Comparison of ENCODE assay signal across 14 mouse cellular contexts in genomic region chr7:25383385-25383784, GRCm38 (mm10). TPM values are rescaled to one million over a fixed set of nuclear protein-coding genes. Genes with fewer than 3 reads are reported as not detected.
DNase-seq lines count a peak whose midpoint lies in the region; ATAC-seq lines count a peak whose summit lies in the region.
"Had no signal": no experiment of that assay in that cellular context is flagged by ENCODE, and none has a peak within 500 bp of the region (broad histone marks: within the 10 kb centered on the region; RNA-seq: fewer than 3 reads in every experiment).

No protein-coding gene starts in this region.

- H3K4me1 ChIP-seq in embryonic facial prominence, embryonic 13.5 days: peaks cover 14% of the 10 kb centered on the region; the same call in 1 of the 2 replicates
- peaks cover 19% of the 10 kb centered on the region for H3K4me1 ChIP-seq in embryonic facial prominence, embryonic 10.5 days
- peaks cover 16% of the 10 kb centered on the region; the same call in 1 of the 2 replicates for H3K4me1 ChIP-seq in brown adipose tissue, adult 24 weeks (ENCODE audit: control insufficient read depth, insufficient read depth, insufficient read length, low read length)
- H3K4me1 ChIP-seq in heart, embryonic 11.5 days (ENCODE audit: control insufficient read depth, insufficient read depth, low read length): peaks cover 17% of the 10 kb centered on the region

- H3K4me3 ChIP-seq in embryonic facial prominence, embryonic 13.5 days: no peak overlapping the region
- no peak overlapping the region for H3K4me3 ChIP-seq in embryonic facial prominence, embryonic 10.5 days
- peak overlapping the region; percentile 67 for H3K4me3 ChIP-seq in brown adipose tissue, adult 24 weeks (ENCODE audit: insufficient read depth, low read depth, low read length)
- H3K4me3 ChIP-seq in heart, embryonic 11.5 days (ENCODE audit: low read depth, low read length): no peak overlapping the region
- H3K4me3 ChIP-seq: forebrain, embryonic 13.5 days; forebrain, embryonic 15.5 days had no signal

- no peak for DNase-seq in embryonic facial prominence, embryonic 10.5 days (ENCODE audit: low spot score)
- DNase-seq in adipocyte (ENCODE audit: low spot score): peak; percentile 19
- DNase-seq: adrenal gland, adult 8-10 months; cerebellum, adult 8-10 months; forebrain, postnatal 0 days had no signal

- peaks cover 6% of the 10 kb centered on the region; the same call in 1 of the 2 replicates for H3K27me3 ChIP-seq in embryonic facial prominence, embryonic 13.5 days
- peaks cover 38% of the 10 kb centered on the region for H3K27me3 ChIP-seq in embryonic facial prominence, embryonic 10.5 days (replicated peaks; ENCODE audit: low read depth, poor library complexity, severe bottlenecking)
- peaks cover 3% of the 10 kb centered on the region; the same call in 1 of the 2 replicates for H3K27me3 ChIP-seq in heart, embryonic 11.5 days (ENCODE audit: control insufficient read depth, insufficient read depth, low read length)
- H3K27me3 ChIP-seq: forebrain, embryonic 15.5 days had no signal

- H3K36me3 ChIP-seq in embryonic facial prominence, embryonic 13.5 days: peaks cover 58% of the 10 kb centered on the region
- H3K36me3 ChIP-seq in embryonic facial prominence, embryonic 10.5 days (replicated peaks): peaks cover 64% of the 10 kb centered on the region
- H3K36me3 ChIP-seq in heart, embryonic 11.5 days (ENCODE audit: control insufficient read depth, insufficient read depth, low read length): no peaks in the 10 kb centered on the region; the same call in 1 of the 2 replicates

- H3K9me3 ChIP-seq in embryonic facial prominence, embryonic 13.5 days: no peaks in the 10 kb centered on the region
- no peaks in the 10 kb centered on the region for H3K9me3 ChIP-seq in embryonic facial prominence, embryonic 10.5 days
- H3K9me3 ChIP-seq in heart, embryonic 11.5 days (replicated peaks; ENCODE audit: control insufficient read depth, low read length): no peaks in the 10 kb centered on the region
- H3K9me3 ChIP-seq: forebrain, embryonic 13.5 days; forebrain, embryonic 15.5 days had no signal

- WGBS in embryonic facial prominence, embryonic 13.5 days: 91% methylated on average over 7 of the region's 7 CpGs
- 88% methylated on average over 7 of the region's 7 CpGs for WGBS in embryonic facial prominence, embryonic 10.5 days
- WGBS in heart, embryonic 11.5 days (ENCODE audit: insufficient replicate concordance): 81% methylated on average over 7 of the region's 7 CpGs

- H3K27ac ChIP-seq in embryonic facial prominence, embryonic 13.5 days: no peak overlapping the region
- no peak overlapping the region for H3K27ac ChIP-seq in embryonic facial prominence, embryonic 10.5 days (replicated peaks)
- peak overlapping the region; percentile 100 for H3K27ac ChIP-seq in brown adipose tissue, adult 24 weeks (replicated peaks; ENCODE audit: low read depth, low read length)
- no peak overlapping the region for H3K27ac ChIP-seq in heart, embryonic 11.5 days (ENCODE audit: low read depth, low read length)
- H3K27ac ChIP-seq: forebrain, embryonic 13.5 days; forebrain, embryonic 15.5 days had no signal

- H3K9ac ChIP-seq in embryonic facial prominence, embryonic 13.5 days: 0 out of 2 replicates have a peak overlapping the region, but pooled peaks have one; percentile 2
- H3K9ac ChIP-seq in heart, embryonic 11.5 days (ENCODE audit: low read depth, low read length): no peak overlapping the region
- H3K9ac ChIP-seq: forebrain, embryonic 13.5 days; forebrain, embryonic 15.5 days; forebrain, postnatal 0 days had no signal

- H3K4me2 ChIP-seq in embryonic facial prominence, embryonic 13.5 days: no peak overlapping the region
- no peak overlapping the region for H3K4me2 ChIP-seq in heart, embryonic 11.5 days
- H3K4me2 ChIP-seq: forebrain, embryonic 13.5 days; forebrain, embryonic 15.5 days had no signal

- ATAC-seq in embryonic facial prominence, embryonic 13.5 days (ENCODE audit: insufficient number of reproducible peaks, insufficient read depth, low FRiP score, low TSS enrichment, low read depth): no peak
- ATAC-seq in heart, embryonic 11.5 days (replicated peaks; ENCODE audit: insufficient number of reproducible peaks, low FRiP score, low TSS enrichment): no peak
- ATAC-seq: forebrain, embryonic 13.5 days; forebrain, embryonic 15.5 days; forebrain, postnatal 0 days had no signal

RNA-seq across cellular contexts. Expression of gene Cnfn, which starts 13.9 kb away (rescaled TPM):
- 4.4 and 7.0 TPM in 2 replicates for polyA plus RNA-seq in embryonic facial prominence, embryonic 13.5 days (2015; fragmentation: Nextera tagmentation; extraction: Ambion mirVana)
- not detected in 2 replicates for polyA plus RNA-seq in embryonic facial prominence, embryonic 10.5 days (2016; fragmentation: Nextera tagmentation; extraction: Ambion mirVana)
- polyA plus RNA-seq in brown adipose tissue, adult 24 weeks (2012; ENCODE audit: insufficient read depth, insufficient read length, missing spikeins): not detected in 2 replicates
- not detected in 2 replicates for polyA plus RNA-seq in heart, embryonic 11.5 days (2014; fragmentation: Nextera tagmentation; extraction: Ambion mirVana)
- polyA plus RNA-seq: brain, embryonic 14.5 days; cortical plate, adult 2 months; forebrain, embryonic 13.5 days; forebrain, embryonic 15.5 days; forebrain, postnatal 0 days had no signal

RNA-seq across cellular contexts. Expression of gene Lipe, which starts 15.1 kb away (rescaled TPM):
- polyA plus RNA-seq in embryonic facial prominence, embryonic 13.5 days (2015; fragmentation: Nextera tagmentation; extraction: Ambion mirVana): 9.5 and 9.9 TPM in 2 replicates
- polyA plus RNA-seq in embryonic facial prominence, embryonic 10.5 days (2016; fragmentation: Nextera tagmentation; extraction: Ambion mirVana): 7.8 and 11.6 TPM in 2 replicates
- 1,111 and 1,189 TPM in 2 replicates for polyA plus RNA-seq in brown adipose tissue, adult 24 weeks (2012; ENCODE audit: insufficient read depth, insufficient read length, missing spikeins)
- 1.6 and 2.1 TPM in 2 replicates for polyA plus RNA-seq in heart, embryonic 11.5 days (2014; fragmentation: Nextera tagmentation; extraction: Ambion mirVana)

RNA-seq across cellular contexts. Expression of gene Cxcl17, which starts 29.3 kb away (rescaled TPM):
- 0.85 TPM in 1 of 2 replicates, not detected in the other for polyA plus RNA-seq in embryonic facial prominence, embryonic 13.5 days (2015; fragmentation: Nextera tagmentation; extraction: Ambion mirVana)
- polyA plus RNA-seq in embryonic facial prominence, embryonic 10.5 days (2016; fragmentation: Nextera tagmentation; extraction: Ambion mirVana): 0.69 and 0.75 TPM in 2 replicates
- polyA plus RNA-seq in brown adipose tissue, adult 24 weeks (2012; ENCODE audit: insufficient read depth, insufficient read length, missing spikeins): not detected in 2 replicates
- not detected in 2 replicates for polyA plus RNA-seq in heart, embryonic 11.5 days (2014; fragmentation: Nextera tagmentation; extraction: Ambion mirVana)
- polyA plus RNA-seq: brain, embryonic 14.5 days; C2C12; cortical plate, adult 2 months; embryonic facial prominence, embryonic 11.5 days had no signal

Comparison
In these comparisons a context has a peak if more than half of its experiments do, and no peak if none do; other contexts are left out.
1. RNA of gene Lipe, which starts 15.1 kb away (polyA plus RNA-seq): 1,111 to 1,189 TPM in brown adipose tissue, adult 24 weeks; 9.5 to 9.9 TPM in embryonic facial prominence, embryonic 13.5 days, 7.8 to 11.6 TPM in embryonic facial prominence, embryonic 10.5 days and 1.6 to 2.1 TPM in heart, embryonic 11.5 days; every median in the first group is over 10 times any median in the second.